Mouse (Mus musculus) hindbrain, embryonic 15.5 days (tissue): ENCODE measurements around the gene Psmd9. TPM values are rescaled to one million over a fixed set of nuclear protein-coding genes. Genes with fewer than 3 reads are reported as not detected.

Experiments
- ATAC-seq: fragments of 200-750 bp; cut with Nextera tagmentation; 2 replicates; pipeline ENCODE4 v1.8.0; 2017; ENCODE audit warnings: low read depth, moderate number of reproducible peaks, moderate TSS enrichment; ENCODE audit not compliant: low FRiP score
- H3K27ac ChIP-seq: fragments of 300-500 bp; sonication (generic); replicated peaks from 2 replicates; pipeline ENCODE4 v1.5.1; 2015; ENCODE audit warnings: mild to moderate bottlenecking, inconsistent platforms
- H3K27me3 ChIP-seq: fragments of 300-500 bp; sonication (generic); 2 replicates; pipeline ENCODE4 v1.6.1; 2015; ENCODE audit warnings: control low read depth, inconsistent platforms
- H3K36me3 ChIP-seq: fragments of 300-500 bp; sonication (generic); 2 replicates; pipeline ENCODE4 v1.6.1; 2015; ENCODE audit warnings: control low read depth, inconsistent platforms
- H3K4me1 ChIP-seq: fragments of 300-500 bp; sonication (generic); replicated peaks from 2 replicates; pipeline ENCODE4 v1.6.1; 2015; ENCODE audit warnings: control low read depth, inconsistent platforms
- H3K4me2 ChIP-seq: fragments of 300-500 bp; sonication (generic); 2 replicates; pipeline ENCODE4 v1.6.1; 2015; ENCODE audit warnings: moderate library complexity, mild to moderate bottlenecking, inconsistent platforms
- H3K4me3 ChIP-seq: fragments of 300-500 bp; sonication (generic); 2 replicates; pipeline ENCODE4 v1.5.1; 2015; ENCODE audit warnings: mild to moderate bottlenecking, inconsistent platforms
- H3K9ac ChIP-seq: fragments of 300-500 bp; sonication (generic); 2 replicates; pipeline ENCODE4 v1.6.1; 2015; ENCODE audit warnings: inconsistent platforms
- H3K9me3 ChIP-seq: fragments of 300-500 bp; sonication (generic); 2 replicates; pipeline ENCODE4 v1.6.1; 2016; ENCODE audit warnings: control low read depth, inconsistent platforms
- WGBS: fragments of 180-500 bp; shearing (Covaris S2); methylation state at CpG from one replicate; pipeline ENCODE4 v1.1.7; 2015; 5-methylcytosine and 5-hydroxymethylcytosine counted together
- polyA plus RNA-seq: library from polyadenylated mRNA; unstranded; fragments of >200 nt; fragmentation: Nextera tagmentation; extraction: Ambion mirVana; gene quantifications from 2 replicates; pipeline ENCODE4 v1.2.1, GENCODE M21; 2015

The Psmd9 gene
- polyA plus RNA-seq, 1 experiment from 2014 or later = 75.7 TPM

GRCm38 (mm10) chr5:123157972-123158371 is 11.2 kb upstream of the Psmd9 start:
- H3K4me3 ChIP-seq = no peak overlapping the region
- H3K36me3 ChIP-seq = peaks cover 77% of the 10 kb centered on the region
- H3K9me3 ChIP-seq = no peaks in the 10 kb centered on the region
- no peak overlapping the region for H3K4me2 ChIP-seq
- ATAC-seq = no peak
- no peak overlapping the region for H3K27ac ChIP-seq
- H3K27me3 ChIP-seq = no peaks in the 10 kb centered on the region
- H3K4me1 ChIP-seq = no peaks in the 10 kb centered on the region
- 90% methylated on average over 4 of the region's 4 CpGs for WGBS
- H3K9ac ChIP-seq = no peak overlapping the region

- Histone ChIP-seq H3K4me2 (no peak overlapping the region), H3K4me3 (no peak overlapping the region), H3K27me3 (no peaks in the 10 kb centered on the region), H3K36me3 (peaks cover 82% of the 10 kb centered on the region), H3K9me3 (no peaks in the 10 kb centered on the region), H3K9ac (no peak overlapping the region), H3K27ac (no peak overlapping the region), H3K4me1 (no peaks in the 10 kb centered on the region)
- no peak for ATAC-seq
- WGBS = 96% methylated on average over 4 of the region's 4 CpGs
These were observed 9.8 kb upstream of the Psmd9 start for GRCm38 (mm10) chr5:123159446-123159845.

GRCm38 (mm10) chr5:123159866-123160265 is 9.3 kb upstream of the Psmd9 start:
- Histone ChIP-seq H3K9ac (no peak overlapping the region), H3K4me3 (no peak overlapping the region), H3K36me3 (peaks cover 81% of the 10 kb centered on the region), H3K9me3 (no peaks in the 10 kb centered on the region), H3K4me2 (no peak overlapping the region), H3K4me1 (no peaks in the 10 kb centered on the region), H3K27me3 (no peaks in the 10 kb centered on the region), H3K27ac (no peak overlapping the region)
- WGBS = 95% methylated on average over 15 of the region's 15 CpGs
- ATAC-seq = no peak

GRCm38 (mm10) chr5:123160341-123160740 is 8.9 kb upstream of the Psmd9 start:
- 92% methylated on average over 14 of the region's 15 CpGs for WGBS

GRCm38 (mm10) chr5:123162942-123163341 is 6.3 kb upstream of the Psmd9 start:
- H3K9ac ChIP-seq = no peak overlapping the region
- no peaks in the 10 kb centered on the region for H3K9me3 ChIP-seq
- no peaks in the 10 kb centered on the region for H3K4me1 ChIP-seq
- H3K27me3 ChIP-seq = no peaks in the 10 kb centered on the region
- H3K36me3 ChIP-seq = peaks cover 79% of the 10 kb centered on the region
- 78% methylated on average over 9 of the region's 9 CpGs for WGBS
- no peak overlapping the region for H3K4me2 ChIP-seq
- ATAC-seq = no peak
- H3K4me3 ChIP-seq = no peak overlapping the region
- no peak overlapping the region for H3K27ac ChIP-seq

More at GRCm38 (mm10) chr5:123160341-123160740, 8.9 kb upstream of the Psmd9 start:
- no peaks in the 10 kb centered on the region for H3K4me1 ChIP-seq
- H3K4me2 ChIP-seq = no peak overlapping the region
- H3K9ac ChIP-seq = no peak overlapping the region
- ATAC-seq = no peak
- H3K27me3 ChIP-seq = no peaks in the 10 kb centered on the region
- H3K4me3 ChIP-seq = no peak overlapping the region
- H3K36me3 ChIP-seq = peaks cover 78% of the 10 kb centered on the region
- no peak overlapping the region for H3K27ac ChIP-seq
- H3K9me3 ChIP-seq = no peaks in the 10 kb centered on the region

GRCm38 (mm10) chr5:123166437-123166836 is 2.8 kb upstream of the Psmd9 start:
- Histone ChIP-seq H3K4me2 (no peak overlapping the region), H3K4me1 (peaks cover 6% of the 10 kb centered on the region), H3K9me3 (no peaks in the 10 kb centered on the region), H3K36me3 (peaks cover 46% of the 10 kb centered on the region), H3K27ac (no peak overlapping the region), H3K9ac (no peak overlapping the region), H3K27me3 (no peaks in the 10 kb centered on the region), H3K4me3 (no peak overlapping the region)
- 92% methylated on average over 10 of the region's 10 CpGs for WGBS
- ATAC-seq = no peak

- no peak for ATAC-seq
- Histone ChIP-seq H3K9ac (no peak overlapping the region), H3K27ac (no peak overlapping the region), H3K4me1 (peaks cover 14% of the 10 kb centered on the region), H3K36me3 (peaks cover 37% of the 10 kb centered on the region), H3K4me3 (no peak overlapping the region), H3K4me2 (no peak overlapping the region), H3K9me3 (no peaks in the 10 kb centered on the region), H3K27me3 (no peaks in the 10 kb centered on the region)
- WGBS = 74% methylated on average over 5 of the region's 5 CpGs
These were observed 1.6 kb upstream of the Psmd9 start for GRCm38 (mm10) chr5:123167591-123167990.

- Histone ChIP-seq H3K27me3 (no peaks in the 10 kb centered on the region), H3K9me3 (no peaks in the 10 kb centered on the region), H3K9ac (no peak overlapping the region), H3K36me3 (peaks cover 15% of the 10 kb centered on the region), H3K4me3 (no peak overlapping the region), H3K4me2 (no peak overlapping the region), H3K4me1 (peaks cover 14% of the 10 kb centered on the region), H3K27ac (no peak overlapping the region)
- 73% methylated on average over 9 of the region's 9 CpGs for WGBS
- no peak for ATAC-seq
These were observed 1.2 kb downstream of the Psmd9 start for GRCm38 (mm10) chr5:123170365-123170764.

- ATAC-seq = peak; percentile 64
- Histone ChIP-seq H3K9me3 (no peaks in the 10 kb centered on the region), H3K4me2 (peak overlapping the region; percentile 48), H3K27ac (no peak overlapping the region), H3K27me3 (no peaks in the 10 kb centered on the region), H3K4me3 (0 out of 2 replicates have a peak overlapping the region, but pooled peaks have one; percentile 10), H3K4me1 (peaks cover 14% of the 10 kb centered on the region), H3K36me3 (peaks cover 2% of the 10 kb centered on the region; the same call in 1 of the 2 replicates), H3K9ac (no peak overlapping the region)
- WGBS = 10% methylated on average over 22 of the region's 22 CpGs
These were observed 2.6 kb downstream of the Psmd9 start for GRCm38 (mm10) chr5:123171646-123172350.

GRCm38 (mm10) chr5:123178792-123179191 is 9.6 kb downstream of the Psmd9 start:
- H3K4me1 ChIP-seq = no peaks in the 10 kb centered on the region
- 93% methylated on average over 5 of the region's 5 CpGs for WGBS
- H3K36me3 ChIP-seq = no peaks in the 10 kb centered on the region
- no peak overlapping the region for H3K9ac ChIP-seq
- no peaks in the 10 kb centered on the region for H3K27me3 ChIP-seq
- ATAC-seq = no peak
- no peak overlapping the region for H3K4me3 ChIP-seq
- H3K4me2 ChIP-seq = no peak overlapping the region
- no peak overlapping the region for H3K27ac ChIP-seq
- no peaks in the 10 kb centered on the region for H3K9me3 ChIP-seq

GRCm38 (mm10) chr5:123180390-123180789 is 11.2 kb downstream of the Psmd9 start:
- no peak overlapping the region for H3K9ac ChIP-seq
- no peak for ATAC-seq
- no peaks in the 10 kb centered on the region for H3K36me3 ChIP-seq
- H3K27ac ChIP-seq = no peak overlapping the region
- no peaks in the 10 kb centered on the region for H3K9me3 ChIP-seq
- H3K4me1 ChIP-seq = no peaks in the 10 kb centered on the region
- 91% methylated on average over 15 of the region's 15 CpGs for WGBS
- no peak overlapping the region for H3K4me2 ChIP-seq
- no peaks in the 10 kb centered on the region for H3K27me3 ChIP-seq
- H3K4me3 ChIP-seq = no peak overlapping the region

- no peak overlapping the region for H3K4me2 ChIP-seq
- 81% methylated on average over 6 of the region's 6 CpGs for whole genome bisulfite sequencing
- no peak for ATAC-seq
- H3K9me3 ChIP-seq = no peaks in the 10 kb centered on the region
- no peak overlapping the region for H3K27ac ChIP-seq
- no peak overlapping the region for H3K9ac ChIP-seq
- H3K36me3 ChIP-seq = no peaks in the 10 kb centered on the region
- 0 out of 2 replicates have a peak, but pooled peaks cover 3% of the 10 kb centered on the region for H3K4me1 ChIP-seq
- no peak overlapping the region for H3K4me3 ChIP-seq
- H3K27me3 ChIP-seq = no peaks in the 10 kb centered on the region
These were observed 12.3 kb downstream of the Psmd9 start for GRCm38 (mm10) chr5:123181536-123181935.

- no peak within 1 kb of the TSS for H3K4me2 ChIP-seq
- H3K27me3 ChIP-seq = no peaks in the 10 kb centered on the region
- no peak for ATAC-seq
- H3K9me3 ChIP-seq = no peaks in the 10 kb centered on the region
- WGBS = 90% methylated on average over 10 of the region's 10 CpGs
- H3K36me3 ChIP-seq = no peaks in the 10 kb centered on the region
- 0 out of 2 replicates have a peak, but pooled peaks cover 3% of the 10 kb centered on the region for H3K4me1 ChIP-seq
- H3K9ac ChIP-seq = no peak within 1 kb of the TSS
- no peak within 1 kb of the TSS for H3K27ac ChIP-seq
- H3K4me3 ChIP-seq = no peak within 1 kb of the TSS
These were observed 13.4 kb downstream of the Psmd9 start, which contains the start of gene Hpd for GRCm38 (mm10) chr5:123182651-123183050. Gene Hpd, minus strand, starts transcription at chr5:123182727.
